Comparison of ENCODE assay signal across 18 mouse cellular contexts in the genomic region with DNA sequence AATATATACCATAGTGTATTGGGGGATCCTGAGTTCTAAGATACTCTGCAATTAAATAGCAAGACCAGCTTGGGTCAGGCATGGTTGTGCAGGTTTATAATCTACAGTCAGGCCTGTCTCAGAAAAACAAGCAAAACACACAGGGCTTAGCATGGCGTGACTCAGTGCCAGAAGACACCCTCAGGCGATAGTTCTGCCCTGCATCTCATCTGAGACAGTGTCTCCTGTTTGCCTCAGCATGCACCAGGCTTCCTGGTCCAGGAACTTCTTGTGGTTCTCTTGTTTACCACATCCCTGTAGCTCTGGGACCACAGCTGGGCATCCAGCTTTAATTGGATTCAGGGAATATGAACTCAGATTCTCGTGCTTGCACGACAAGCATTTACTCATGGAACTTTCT.
"Had no signal": no experiment of that assay in that cellular context is flagged by ENCODE, and none has a peak within 500 bp of the region (broad histone marks: within the 10 kb centered on the region; RNA-seq: fewer than 3 reads in every experiment).

No protein-coding gene starts in this region.

- H3K27ac ChIP-seq: kidney, embryonic 15.5 days; left cerebral cortex, adult 2 months; liver, embryonic 13.5 days; macrophage; midbrain, embryonic 12.5 days; neural tube, embryonic 13.5 days had no signal

- H3K27me3 ChIP-seq: kidney, embryonic 15.5 days; midbrain, embryonic 12.5 days; neural tube, embryonic 13.5 days had no signal

- H3K4me2 ChIP-seq: kidney, embryonic 15.5 days; liver, embryonic 13.5 days; lung, embryonic 14.5 days; midbrain, embryonic 12.5 days; neural tube, embryonic 13.5 days had no signal

- ATAC-seq: lung, postnatal 0 days; midbrain, embryonic 16.5 days had no signal

- H3K9ac ChIP-seq: kidney, embryonic 15.5 days; liver, embryonic 13.5 days; lung, embryonic 14.5 days; midbrain, embryonic 12.5 days; neural tube, embryonic 13.5 days had no signal

- H3K36me3 ChIP-seq: kidney, embryonic 15.5 days; liver, embryonic 13.5 days; midbrain, embryonic 12.5 days; neural tube, embryonic 13.5 days had no signal

- H3K4me3 ChIP-seq: kidney, embryonic 15.5 days; left cerebral cortex, adult 2 months; liver, embryonic 13.5 days; midbrain, embryonic 12.5 days; myocyte; neural tube, embryonic 13.5 days had no signal

- H3K9me3 ChIP-seq: kidney, embryonic 15.5 days; liver, embryonic 13.5 days; midbrain, embryonic 12.5 days; neural tube, embryonic 13.5 days had no signal

- DNase-seq: kidney, adult 8-10 months; kidney, postnatal 10 days; kidney, postnatal 36 days; layer of hippocampus, postnatal 36 days; liver, embryonic 13.5 days; lung, embryonic 14.5 days; retina, postnatal 1 day; thymus, adult 2 months; thymus, postnatal 14 days; thymus, postnatal 4 days had no signal
